Mouse (Mus musculus): ENCODE results near the gene Nhsl1.

Nhsl1 gene

GRCm38 (mm10) chr10:18350781-18351180, 32.0 kb downstream of the Nhsl1 start:
- no peak for DNase-seq

- no peak for DNase-seq
These were observed 34.2 kb downstream of the Nhsl1 start for GRCm38 (mm10) chr10:18352937-18353336.

DNA sequence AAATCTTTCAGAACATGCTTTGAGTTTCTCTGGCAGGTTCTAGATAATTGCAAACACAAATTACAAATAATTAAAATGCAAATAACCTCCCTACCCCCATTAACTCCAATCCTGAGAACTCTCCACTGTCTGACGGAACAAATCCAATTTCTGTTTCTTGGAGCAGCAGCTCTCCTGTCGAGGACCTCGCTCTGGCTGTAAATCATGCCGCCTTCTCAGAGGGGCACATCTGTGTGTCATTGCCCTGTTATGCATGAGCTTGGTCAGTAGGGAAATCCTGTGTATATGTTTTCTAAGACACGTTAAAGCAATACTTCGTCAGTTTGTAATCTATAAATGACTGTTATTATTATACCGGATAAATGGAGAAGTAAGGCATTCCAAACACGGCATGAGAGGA, 35.3 kb downstream of the Nhsl1 start:
- no peak for DNase-seq

GRCm38 (mm10) chr10:18356461-18356860, 37.7 kb downstream of the Nhsl1 start:
- no peak for DNase-seq

- DNase-seq, result no peak
These were observed 38.4 kb downstream of the Nhsl1 start for GRCm38 (mm10) chr10:18357212-18357611.

GRCm38 (mm10) chr10:18358461-18358860, 39.7 kb downstream of the Nhsl1 start:
- no peak for DNase-seq

GRCm38 (mm10) chr10:18360175-18360574, 41.4 kb downstream of the Nhsl1 start:
- peak; percentile 28 for DNase-seq

DNA sequence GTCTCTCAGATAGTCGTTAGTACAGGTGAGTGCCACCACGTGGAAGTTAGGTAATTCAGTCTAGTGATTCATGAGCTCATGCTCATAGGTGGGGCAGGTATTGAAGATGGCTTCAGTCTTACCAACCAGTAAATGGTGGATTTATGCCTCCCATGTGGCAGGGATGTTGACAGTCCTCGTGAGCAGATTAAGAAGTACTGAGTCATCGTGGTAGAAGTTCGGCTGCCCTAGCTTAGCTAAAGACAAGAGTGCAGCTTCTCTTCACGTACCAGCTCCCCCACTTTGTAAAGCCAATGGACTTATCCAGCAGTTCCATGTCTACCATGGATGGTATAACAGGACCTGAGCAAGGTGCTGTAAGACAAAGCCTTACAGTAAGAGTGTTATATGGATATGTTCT, 46.6 kb downstream of the Nhsl1 start:
- DNase-seq, result no peak

DNA sequence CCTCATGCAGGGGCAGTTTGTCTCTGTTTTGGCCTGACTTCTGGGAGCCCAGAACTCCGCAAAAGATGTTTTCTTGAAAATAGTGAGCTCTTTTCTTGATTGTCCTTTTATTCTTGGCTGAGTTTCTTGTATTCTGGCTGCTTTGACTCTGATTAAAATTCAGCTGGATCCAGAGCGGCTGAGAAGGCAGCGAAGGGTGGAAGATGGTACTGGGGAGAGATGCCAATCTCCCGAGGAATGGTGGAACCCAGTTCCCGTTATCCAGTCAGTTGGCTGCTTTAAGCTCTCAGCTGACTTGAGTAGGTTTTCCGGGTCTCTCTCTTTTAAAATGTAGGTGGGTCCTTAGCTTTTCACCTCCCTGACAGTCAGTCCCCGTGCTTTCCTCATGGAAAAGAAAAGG, 47.9 kb downstream of the Nhsl1 start:
- peak; percentile 28 for DNase-seq

GRCm38 (mm10) chr10:18368111-18368510, 49.3 kb downstream of the Nhsl1 start:
- no peak for DNase-seq

- no peak for DNase-seq
These were observed 51.9 kb downstream of the Nhsl1 start for GRCm38 (mm10) chr10:18370475-18371286.

DNA sequence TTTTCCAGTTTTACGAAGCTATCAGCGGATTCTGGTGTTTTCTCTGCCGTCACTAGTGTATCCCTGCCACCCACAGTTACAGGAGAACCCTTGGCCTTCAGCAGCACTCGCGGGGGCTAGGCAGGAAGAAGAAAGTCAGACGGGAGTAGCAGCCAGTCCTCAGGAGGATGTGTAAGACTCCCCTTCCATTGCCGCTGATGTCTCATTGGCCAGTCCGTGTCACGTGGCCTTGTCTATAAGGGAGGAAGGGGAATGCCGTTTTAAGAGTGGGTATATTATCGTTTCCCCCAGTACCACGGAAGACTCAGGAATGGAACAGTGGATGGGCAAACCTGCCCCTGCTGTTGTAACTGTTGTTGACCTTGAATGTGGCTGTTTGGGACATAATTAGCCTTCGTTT, 53.1 kb downstream of the Nhsl1 start:
- no peak for DNase-seq

DNA sequence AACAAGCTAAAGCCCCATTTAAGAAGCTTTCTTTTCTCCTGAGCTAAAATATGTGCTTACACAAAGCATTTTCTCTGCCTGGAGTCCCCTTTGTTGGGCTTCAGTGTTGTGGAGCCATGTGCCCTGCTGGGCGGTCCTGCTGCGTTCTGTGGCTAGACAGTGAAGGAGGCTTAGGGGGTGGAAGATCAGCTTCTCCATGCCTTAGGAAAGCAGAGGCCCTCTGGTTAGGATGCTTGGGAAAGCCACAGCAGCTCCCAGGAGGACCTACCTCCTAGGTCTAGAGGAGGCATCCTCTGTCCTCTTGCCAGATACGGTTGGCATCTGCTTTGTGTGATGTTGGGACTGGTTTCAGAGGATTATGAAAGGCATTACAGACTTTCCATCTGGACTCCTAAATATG, 56.5 kb downstream of the Nhsl1 start:
- DNase-seq, result no peak

- DNase-seq, result no peak
These were observed 66.0 kb downstream of the Nhsl1 start for GRCm38 (mm10) chr10:18384766-18385165.

DNA sequence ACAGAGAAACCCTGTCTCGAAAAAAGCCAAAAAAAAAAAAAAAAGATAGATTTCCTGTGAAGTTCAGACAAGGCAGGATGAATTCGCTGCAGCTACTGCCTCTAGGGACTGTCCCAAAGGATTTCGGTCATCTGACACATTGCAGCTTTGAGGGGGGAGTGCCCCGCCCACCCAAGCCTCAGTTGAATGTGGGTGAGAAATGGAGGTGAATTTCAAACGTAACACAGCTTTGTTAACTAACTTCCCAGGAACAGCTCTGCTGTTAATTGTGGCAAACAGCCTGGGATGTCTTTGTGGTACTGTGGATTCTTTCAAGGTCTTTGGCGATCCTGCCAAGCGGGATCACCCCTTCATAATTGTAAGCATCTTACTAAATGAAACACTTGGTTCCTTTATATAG, 67.4 kb downstream of the Nhsl1 start:
- DNase-seq, result no peak

DNA sequence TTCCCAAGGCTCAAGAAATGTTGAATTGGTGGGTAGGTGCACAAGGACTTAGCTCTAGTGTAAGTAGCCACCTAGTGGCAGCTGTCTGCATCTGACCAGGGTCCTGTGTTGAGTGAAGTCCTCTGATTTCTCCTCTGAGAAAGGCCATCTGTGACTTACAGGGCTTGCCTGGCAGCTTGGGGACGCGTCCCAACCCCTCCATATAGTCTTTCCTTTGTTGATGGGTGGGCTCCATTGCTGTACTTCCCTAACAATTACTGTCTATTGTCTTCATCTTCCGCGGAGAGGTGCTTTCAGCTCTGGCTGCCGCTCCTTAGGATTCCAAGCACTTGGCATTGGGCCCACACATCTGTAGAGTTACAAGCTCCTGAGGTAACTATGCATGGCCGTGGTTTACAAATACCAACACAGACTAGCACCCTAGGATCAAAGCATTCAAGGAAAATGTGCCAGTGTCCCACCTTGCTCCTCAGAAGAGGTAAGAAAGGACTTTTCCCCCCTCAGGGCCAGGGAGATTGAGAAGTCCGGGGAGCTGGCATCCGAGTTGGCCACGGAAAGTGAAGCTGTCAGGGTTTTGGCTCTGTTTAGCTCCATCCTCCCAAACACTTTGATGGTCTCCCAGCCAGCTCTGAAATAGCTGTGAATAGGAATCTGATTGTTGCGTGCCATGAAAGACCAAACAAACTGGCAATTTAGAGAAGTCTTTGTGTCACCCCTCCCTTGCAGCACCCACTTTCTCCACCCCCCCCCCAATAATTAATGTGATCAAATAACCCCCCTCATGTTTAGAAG, 70.2 kb downstream of the Nhsl1 start:
- DNase-seq, result no peak

DNA sequence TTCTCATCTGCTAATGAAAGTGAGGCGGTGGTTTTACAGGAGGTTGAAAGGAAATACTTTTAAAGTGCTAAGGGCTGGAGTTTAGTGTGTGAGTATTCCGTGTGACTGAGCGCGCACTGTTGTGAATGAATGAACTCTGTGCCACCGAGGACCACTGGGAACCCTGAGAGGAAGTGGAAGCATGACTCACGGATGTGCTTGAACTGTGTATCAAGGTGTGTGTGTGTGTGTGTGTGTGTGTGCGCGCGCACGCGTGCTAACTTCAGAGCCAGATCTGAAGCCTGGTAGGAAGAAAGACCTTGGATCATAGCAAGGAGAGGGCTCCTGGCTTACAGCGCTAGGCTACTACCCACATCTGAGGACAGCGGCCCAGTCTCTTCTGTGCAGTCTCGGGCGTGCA, 71.2 kb downstream of the Nhsl1 start:
- DNase-seq, result no peak

- DNase-seq, result peak; percentile 48
These were observed 72.8 kb downstream of the Nhsl1 start for GRCm38 (mm10) chr10:18391608-18392007.

DNA sequence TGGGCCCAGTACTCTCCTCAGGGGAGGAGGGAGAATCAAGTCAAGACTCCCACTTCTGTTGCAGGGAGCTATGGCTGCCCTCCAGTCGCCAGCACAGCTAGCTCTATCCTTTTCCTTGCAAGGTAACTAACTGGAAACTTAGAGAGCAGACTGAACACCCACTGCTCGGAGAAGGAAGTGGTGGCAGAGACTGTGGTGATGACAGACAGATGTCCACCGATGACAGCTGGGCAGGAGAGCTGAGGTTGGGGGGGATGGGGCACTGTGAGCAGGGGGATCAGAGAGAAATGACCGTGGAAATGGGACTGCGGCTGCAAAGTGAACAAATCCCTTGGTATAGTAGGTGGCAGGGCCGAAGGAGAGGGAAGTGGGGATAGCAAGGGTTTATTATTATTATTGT, 73.5 kb downstream of the Nhsl1 start:
- DNase-seq, result no peak

GRCm38 (mm10) chr10:18393740-18394139, 75.0 kb downstream of the Nhsl1 start:
- DNase-seq, result no peak

- no peak for DNase-seq
These were observed 75.5 kb downstream of the Nhsl1 start for GRCm38 (mm10) chr10:18394270-18394669.

- no peak for DNase-seq
These were observed 81.4 kb downstream of the Nhsl1 start for GRCm38 (mm10) chr10:18400089-18400644.

DNA sequence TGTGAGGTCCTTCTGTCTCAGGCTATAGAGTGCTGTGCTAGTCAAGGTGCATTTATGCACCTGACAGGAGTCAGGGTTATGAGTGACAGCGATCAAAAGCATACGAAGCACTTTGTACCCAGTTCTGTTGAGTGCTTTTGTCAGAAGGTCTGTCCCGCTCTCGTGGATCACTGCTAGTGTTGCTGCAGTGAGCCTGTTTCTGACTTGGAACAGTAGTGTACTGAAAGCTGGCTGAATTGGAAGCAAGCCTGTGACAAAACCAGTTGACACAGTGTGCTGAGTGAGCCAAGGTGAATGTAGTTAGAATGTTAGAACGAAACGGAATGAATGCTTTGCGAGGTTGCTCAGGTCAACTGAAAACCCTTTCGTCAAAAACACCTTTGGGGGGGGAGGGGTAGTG, 82.2 kb downstream of the Nhsl1 start:
- no peak for DNase-seq

GRCm38 (mm10) chr10:18403992-18404391, 85.2 kb downstream of the Nhsl1 start:
- no peak for DNase-seq
